Mouse (Mus musculus) MEL (cell line): Measurements from ENCODE around the gene Acat2. TPM values are rescaled to one million over a fixed set of nuclear protein-coding genes. Genes with fewer than 3 reads are reported as not detected.
A peak's percentile ranks its signal among the peaks of the same experiment; 100 is the strongest.

Source experiments
- DNase-seq: peaks from one replicate; pipeline ENCODE4 v3.0.0; 2011; ENCODE audit warnings: low read depth, low spot score
- H3K27ac ChIP-seq: 2 replicates; pipeline ENCODE4 v1.5.1; 2012; ENCODE audit warnings: low read depth, mild to moderate bottlenecking, control low read depth, low read length, moderate library complexity; ENCODE audit not compliant: control insufficient read depth
- H3K27me3 ChIP-seq, 2 experiments: fragments of 150-350 bp in 1 of 2; sonication (generic) in 1 of 2; 2 replicates each; pipeline ENCODE4 v1.6.1; 2012; ENCODE audit warnings: low read length in 2 of 2, mild to moderate bottlenecking in 2 of 2, improper control_type of control experiment in 1 of 2, moderate library complexity in 1 of 2; ENCODE audit not compliant: insufficient read depth in 2 of 2, control insufficient read depth in 1 of 2
- H3K36me3 ChIP-seq, 2 experiments: 2 replicates each; pipeline ENCODE4 v1.6.1; 2012 to 2014; ENCODE audit warnings: low read length in 2 of 2, improper control_type of control experiment in 1 of 2, inconsistent platforms in 1 of 2, mild to moderate bottlenecking in 1 of 2; ENCODE audit not compliant: insufficient read depth in 2 of 2, control insufficient read depth in 1 of 2
- H3K4me1 ChIP-seq, 2 experiments: fragments of 150-350 bp in 1 of 2; sonication (generic) in 1 of 2; 2 replicates each; pipeline ENCODE4 v1.6.1; 2012; ENCODE audit warnings: low read length in 2 of 2, improper control_type of control experiment in 1 of 2, mild to moderate bottlenecking in 1 of 2; ENCODE audit not compliant: insufficient read depth in 2 of 2, control insufficient read depth in 1 of 2
- H3K4me3 ChIP-seq, 2 experiments: fragments of 150-350 bp in 1 of 2; sonication (generic) in 1 of 2; 2 replicates each; pipeline ENCODE4 v1.5.1; 2012; ENCODE audit warnings: low read depth in 2 of 2, low read length in 2 of 2, mild to moderate bottlenecking in 2 of 2, moderate library complexity in 2 of 2, control low read depth in 1 of 2, improper control_type of control experiment in 1 of 2; ENCODE audit not compliant: control insufficient read depth in 1 of 2, insufficient read depth in 1 of 2
- H3K79me2 ChIP-seq: 2 replicates; pipeline ENCODE4 v1.6.1; 2012; ENCODE audit warnings: mild to moderate bottlenecking, low read length, moderate library complexity; ENCODE audit not compliant: control insufficient read depth, poor library complexity, insufficient read depth
- H3K9ac ChIP-seq: 2 replicates; pipeline ENCODE4 v1.6.1; 2012; ENCODE audit warnings: low read depth, mild to moderate bottlenecking, control low read depth, low read length, moderate library complexity; ENCODE audit not compliant: control insufficient read depth, poor library complexity, severe bottlenecking
- H3K9me3 ChIP-seq: fragments of 150-350 bp; sonication (generic); replicated peaks from 2 replicates; pipeline ENCODE4 v1.6.1; 2012; ENCODE audit warnings: mild to moderate bottlenecking, low read length, improper control_type of control experiment, moderate library complexity; ENCODE audit not compliant: insufficient read depth
- BHLHE40 ChIP-seq: IDR thresholded peaks from 2 replicates; pipeline ENCODE4 v1.6.1; 2012; ENCODE audit warnings: low read depth, mild to moderate bottlenecking, inconsistent platforms, low read length, improper control_type of control experiment, borderline replicate concordance
- CHD1 ChIP-seq: IDR thresholded peaks from 2 replicates; pipeline ENCODE4 v1.6.1; 2012; ENCODE audit warnings: low read depth, mild to moderate bottlenecking, inconsistent platforms, low read length, improper control_type of control experiment
- CHD2 ChIP-seq: IDR thresholded peaks from 2 replicates; pipeline ENCODE4 v1.6.1; 2011; ENCODE audit warnings: low read length, improper control_type of control experiment
- CTCF ChIP-seq, 3 experiments: IDR thresholded peaks in 2 of 3; conservative IDR thresholded peaks in 1 of 3; 2 replicates each; pipeline ENCODE4 v1.5.1; 2011 to 2012; ENCODE audit warnings: low read length in 3 of 3, low read depth in 2 of 3, mild to moderate bottlenecking in 2 of 3, improper control_type of control experiment in 1 of 3, inconsistent platforms in 1 of 3, mixed read lengths in 1 of 3, moderate library complexity in 1 of 3; ENCODE audit not compliant: control insufficient read depth in 1 of 3, insufficient read depth in 1 of 3, poor library complexity in 1 of 3, severe bottlenecking in 1 of 3
- E2F4 ChIP-seq: IDR thresholded peaks from 2 replicates; pipeline ENCODE4 v1.6.1; 2011; ENCODE audit warnings: low read depth, low read length, improper control_type of control experiment, borderline replicate concordance
- ELF1 ChIP-seq: IDR thresholded peaks from 2 replicates; pipeline ENCODE4 v1.6.1; 2014; ENCODE audit warnings: low read depth, mild to moderate bottlenecking, inconsistent platforms, low read length, improper control_type of control experiment, moderate library complexity
- EP300 ChIP-seq, 2 experiments: IDR thresholded peaks; 2 replicates each; pipeline ENCODE4 v1.6.1; 2011; ENCODE audit warnings: improper control_type of control experiment in 2 of 2, low read length in 2 of 2, low read depth in 1 of 2, mild to moderate bottlenecking in 1 of 2
- ETS1 ChIP-seq: IDR thresholded peaks from 2 replicates; pipeline ENCODE4 v1.6.1; 2012; ENCODE audit warnings: low read depth, mild to moderate bottlenecking, inconsistent platforms, low read length, improper control_type of control experiment, moderate library complexity
- GABPA ChIP-seq: IDR thresholded peaks from 2 replicates; pipeline ENCODE4 v1.6.1; 2012; ENCODE audit warnings: low read depth, mild to moderate bottlenecking, inconsistent platforms, low read length, improper control_type of control experiment, moderate library complexity
- GATA1 ChIP-seq: IDR thresholded peaks from 2 replicates; pipeline ENCODE4 v1.6.1; 2011; ENCODE audit warnings: low read depth, low read length, improper control_type of control experiment
- HCFC1 ChIP-seq: IDR thresholded peaks from 2 replicates; pipeline ENCODE4 v1.6.1; 2012; ENCODE audit warnings: low read depth, mild to moderate bottlenecking, inconsistent platforms, low read length, improper control_type of control experiment, moderate library complexity
- JUND ChIP-seq: IDR thresholded peaks from 2 replicates; pipeline ENCODE4 v1.6.1; 2011; ENCODE audit warnings: low read depth, mild to moderate bottlenecking, improper control_type of control experiment, low read length
- KAT2A ChIP-seq: conservative IDR thresholded peaks from 2 replicates; pipeline ENCODE4 v1.6.1; 2012; ENCODE audit warnings: low read depth, low read length, improper control_type of control experiment, inconsistent platforms
- MAFK ChIP-seq: IDR thresholded peaks from 2 replicates; pipeline ENCODE4 v1.6.1; 2011; ENCODE audit warnings: low read depth, mild to moderate bottlenecking, low read length, improper control_type of control experiment, borderline replicate concordance
- MAX ChIP-seq: IDR thresholded peaks from 2 replicates; pipeline ENCODE4 v1.6.1; 2011; ENCODE audit warnings: low read length, improper control_type of control experiment
- MAZ ChIP-seq: IDR thresholded peaks from 2 replicates; pipeline ENCODE4 v1.6.1; 2012; ENCODE audit warnings: low read depth, mild to moderate bottlenecking, inconsistent platforms, low read length, improper control_type of control experiment
- MEF2A ChIP-seq: IDR thresholded peaks from 2 replicates; pipeline ENCODE4 v1.6.1; 2014; ENCODE audit warnings: low read depth, mild to moderate bottlenecking, inconsistent platforms, low read length, improper control_type of control experiment; ENCODE audit not compliant: poor library complexity, insufficient replicate concordance, severe bottlenecking; ENCODE audit errors: extremely low read depth
- MXI1 ChIP-seq: IDR thresholded peaks from 2 replicates; pipeline ENCODE4 v1.6.1; 2011; ENCODE audit warnings: mild to moderate bottlenecking, low read depth, low read length, improper control_type of control experiment
- MYB ChIP-seq: IDR thresholded peaks from 2 replicates; pipeline ENCODE4 v1.6.1; 2011; ENCODE audit warnings: mild to moderate bottlenecking, low read depth, low read length, improper control_type of control experiment
- MYC ChIP-seq: IDR thresholded peaks from 2 replicates; pipeline ENCODE4 v1.6.1; 2011; ENCODE audit warnings: low read depth, mild to moderate bottlenecking, low read length, improper control_type of control experiment, moderate library complexity
- NELFE ChIP-seq: IDR thresholded peaks from 2 replicates; pipeline ENCODE4 v1.6.1; 2011; ENCODE audit warnings: low read depth, low read length, improper control_type of control experiment
- NRF1 ChIP-seq: IDR thresholded peaks from 2 replicates; pipeline ENCODE4 v1.6.1; 2014; ENCODE audit warnings: low read depth, mild to moderate bottlenecking, inconsistent platforms, low read length, improper control_type of control experiment, moderate library complexity; ENCODE audit not compliant: poor library complexity, insufficient read depth, severe bottlenecking
- POLR2A ChIP-seq, 2 experiments: IDR thresholded peaks; 2 replicates each; pipeline ENCODE4 v1.6.1; 2011 to 2012; ENCODE audit warnings: low read length in 2 of 2, mild to moderate bottlenecking in 2 of 2, control low read depth in 1 of 2, improper control_type of control experiment in 1 of 2, low read depth in 1 of 2, moderate library complexity in 1 of 2; ENCODE audit not compliant: control insufficient read depth in 1 of 2, insufficient read depth in 1 of 2, poor library complexity in 1 of 2
- POLR2AphosphoS2 ChIP-seq: IDR thresholded peaks from 2 replicates; pipeline ENCODE4 v1.6.1; 2011; ENCODE audit warnings: low read length, improper control_type of control experiment
- POLR2AphosphoS5 ChIP-seq: IDR thresholded peaks from 2 replicates; pipeline ENCODE4 v1.6.1; 2012; ENCODE audit warnings: low read depth, borderline replicate concordance, mild to moderate bottlenecking, inconsistent platforms, low read length, moderate library complexity, mixed read lengths
- RAD21 ChIP-seq: IDR thresholded peaks from 2 replicates; pipeline ENCODE4 v1.6.1; 2011; ENCODE audit warnings: mild to moderate bottlenecking, low read depth, low read length, improper control_type of control experiment
- RCOR1 ChIP-seq: IDR thresholded peaks from 2 replicates; pipeline ENCODE4 v1.6.1; 2012; ENCODE audit warnings: low read depth, mild to moderate bottlenecking, inconsistent platforms, low read length, improper control_type of control experiment
- SIN3A ChIP-seq: IDR thresholded peaks from 2 replicates; pipeline ENCODE4 v1.6.1; 2012; ENCODE audit warnings: low read length, improper control_type of control experiment, inconsistent platforms
- SMC3 ChIP-seq: IDR thresholded peaks from 2 replicates; pipeline ENCODE4 v1.6.1; 2011; ENCODE audit warnings: low read depth, low read length, improper control_type of control experiment
- TAL1 ChIP-seq: IDR thresholded peaks from 2 replicates; pipeline ENCODE4 v1.6.1; 2012; ENCODE audit warnings: mild to moderate bottlenecking, inconsistent platforms, low read length, moderate library complexity, mixed read lengths
- TCF12 ChIP-seq: IDR thresholded peaks from 2 replicates; pipeline ENCODE4 v1.6.1; 2014; ENCODE audit warnings: low read depth, mild to moderate bottlenecking, inconsistent platforms, low read length, improper control_type of control experiment, moderate library complexity
- USF1 ChIP-seq: IDR thresholded peaks from 2 replicates; pipeline ENCODE4 v1.6.1; 2014; ENCODE audit warnings: low read depth, mild to moderate bottlenecking, inconsistent platforms, low read length, improper control_type of control experiment, moderate library complexity
- USF2 ChIP-seq, 2 experiments: IDR thresholded peaks; 2 replicates each; pipeline ENCODE4 v1.6.1; 2011 to 2012; ENCODE audit warnings: improper control_type of control experiment in 2 of 2, low read length in 2 of 2, borderline replicate concordance in 1 of 2, inconsistent platforms in 1 of 2, low read depth in 1 of 2, mild to moderate bottlenecking in 1 of 2; ENCODE audit not compliant: insufficient read depth in 1 of 2
- ZC3H11A ChIP-seq: IDR thresholded peaks from 2 replicates; pipeline ENCODE4 v1.6.1; 2012; ENCODE audit warnings: low read depth, mild to moderate bottlenecking, inconsistent platforms, low read length, improper control_type of control experiment
- ZKSCAN1 ChIP-seq: IDR thresholded peaks from 2 replicates; pipeline ENCODE4 v1.6.1; 2012; ENCODE audit warnings: low read depth, mild to moderate bottlenecking, inconsistent platforms, low read length, improper control_type of control experiment, moderate library complexity
- ZMIZ1 ChIP-seq: IDR thresholded peaks from 2 replicates; pipeline ENCODE4 v1.6.1; 2012; ENCODE audit warnings: low read depth, mild to moderate bottlenecking, inconsistent platforms, low read length, improper control_type of control experiment, moderate library complexity
- polyA plus RNA-seq, 2 experiments: library from polyadenylated mRNA; stranded (reverse) in 1 of 2; unstranded in 1 of 2; fragments of >175 nt in 1 of 2; fragments of >200 nt in 1 of 2; gene quantifications; 2 replicates each; pipeline versions ENCODE4 v1.2.1 to v1.2.4; 2012; ENCODE audit warnings: low replicate concordance in 2 of 2, low read depth in 1 of 2; ENCODE audit not compliant: insufficient read length in 2 of 2, insufficient read depth in 1 of 2, missing spikeins in 1 of 2
- total RNA-seq: library from RNA; depleted of rRNA; stranded (reverse); fragments of 300-350 nt; gene quantifications from 2 replicates; pipeline ENCODE4 v1.2.3, GENCODE M21; 2012; rRNA removed

Gene Acat2
- total RNA-seq (54.9 and 60.1 TPM in 2 replicates), polyA plus RNA-seq (10 to 100 TPM in 1 of 2 experiments, not detected in 1; 33.8 TPM)

GRCm38 (mm10) chr17:12960331-12960873 lies at the start of gene Acat2:
Acat2 (minus strand) TSS chr17:12960747.
- Histone ChIP-seq H3K27me3 (no peaks in the 10 kb centered on the region), H3K9me3 (no peaks in the 10 kb centered on the region), H3K36me3 (peaks cover 2 to 6% of the 10 kb centered on the region in 2 experiments; a peak in 2 of 4 replicates), H3K4me1 (peaks cover 0 to 11% of the 10 kb centered on the region in 2 experiments; a peak in 2 of 4 replicates), H3K79me2 (no peaks in the 10 kb centered on the region; the same call in 1 of the 2 replicates), H3K4me3 (peak within 1 kb of the TSS; percentile 72 to 85), H3K9ac (peak within 1 kb of the TSS; percentile 71), H3K27ac (peak within 1 kb of the TSS; percentile 43)
- peak; percentile 96 for DNase-seq
- no peak for TF ChIP-seq TAL1
- no peak for TF ChIP-seq MYC
- no peak; the same call in 1 of the 2 replicates for TF ChIP-seq KAT2A
- TF ChIP-seq POLR2AphosphoS2: peak; percentile 95
- no peak for TF ChIP-seq JUND
- TF ChIP-seq RCOR1: no peak
- TF ChIP-seq GABPA: no peak
- peak; percentile 96 for TF ChIP-seq ZMIZ1
- TF ChIP-seq EP300 (IDR thresholded peaks at IDR 0.05; ENCODE audit: low read depth in 1 of 2, low read length in 2 of 2): no peak
- no peak for TF ChIP-seq BHLHE40
- peak; percentile 41; the same call in 1 of the 2 replicates for TF ChIP-seq MAZ
- no peak for TF ChIP-seq E2F4
- TF ChIP-seq POLR2A (IDR thresholded peaks at IDR 0.05; ENCODE audit: control insufficient read depth in 1 of 2, insufficient read depth in 1 of 2, low read depth in 1 of 2, low read length in 2 of 2, poor library complexity in 1 of 2): peak; percentile 92 to 98; a peak in 3 of 4 replicates
- peak; percentile 70 for TF ChIP-seq MXI1
- peak; percentile 98 for TF ChIP-seq NRF1
- no peak for TF ChIP-seq CHD2
- TF ChIP-seq SMC3: no peak
- TF ChIP-seq ZC3H11A: no peak
- peak; percentile 85 for TF ChIP-seq NELFE
- TF ChIP-seq TCF12: 0 out of 2 replicates have a peak, but pooled peaks have one; percentile 37
- no peak for TF ChIP-seq USF2 (IDR thresholded peaks at IDR 0.05; ENCODE audit: borderline replicate concordance in 1 of 2, insufficient read depth in 1 of 2, low read depth in 1 of 2, low read length in 2 of 2)
- no peak for TF ChIP-seq MAX
- no peak for TF ChIP-seq MEF2A
- TF ChIP-seq ELF1: no peak
- TF ChIP-seq ZKSCAN1: no peak
- TF ChIP-seq GATA1: peak; percentile 40; the same call in 1 of the 2 replicates
- TF ChIP-seq SIN3A: peak; percentile 89
- no peak for TF ChIP-seq MAFK
- no peak for TF ChIP-seq MYB
- TF ChIP-seq CHD1: no peak
- peak; percentile 56; the same call in 1 of the 2 replicates for TF ChIP-seq HCFC1
- TF ChIP-seq ETS1: no peak
- no peak for TF ChIP-seq RAD21
- TF ChIP-seq POLR2AphosphoS5: peak; percentile 41; the same call in 1 of the 2 replicates
- no peak for TF ChIP-seq CTCF (IDR thresholded peaks at IDR 0.05 in 2 of 3, conservative IDR thresholded peaks at IDR 0.05 in 1 of 3; ENCODE audit: control insufficient read depth in 1 of 3, insufficient read depth in 1 of 3, low read depth in 2 of 3, low read length in 3 of 3, poor library complexity in 1 of 3, severe bottlenecking in 1 of 3)
- TF ChIP-seq USF1: peak; percentile 18; the same call in 1 of the 2 replicates
